Mouse (Mus musculus) midbrain, embryonic 16.5 days (tissue): Measurements from ENCODE around the gene Sema4f. TPM values are rescaled to one million over a fixed set of nuclear protein-coding genes. Genes with fewer than 3 reads are reported as not detected.

Experiments
- ATAC-seq: fragments of 200-750 bp; cut with Nextera tagmentation; 2 replicates; pipeline ENCODE4 v1.8.0; 2017; ENCODE audit warnings: moderate TSS enrichment
- H3K27ac ChIP-seq: fragments of 300-500 bp; sonication (generic); 2 replicates; pipeline ENCODE4 v1.5.1; 2014; ENCODE audit warnings: mild to moderate bottlenecking, low read length, mixed read lengths
- H3K27me3 ChIP-seq: fragments of 300-500 bp; sonication (generic); 2 replicates; pipeline ENCODE4 v1.6.1; 2014; ENCODE audit warnings: low read depth, low read length, mixed read lengths; ENCODE audit not compliant: control insufficient read depth, insufficient read depth
- H3K36me3 ChIP-seq: fragments of 300-500 bp; sonication (generic); 2 replicates; pipeline ENCODE4 v1.6.1; 2014; ENCODE audit warnings: mild to moderate bottlenecking, low read length, moderate library complexity, mixed read lengths; ENCODE audit not compliant: control insufficient read depth, insufficient read depth
- H3K4me1 ChIP-seq: fragments of 300-500 bp; sonication (generic); 2 replicates; pipeline ENCODE4 v1.6.1; 2014; ENCODE audit warnings: mild to moderate bottlenecking, low read length, mixed read lengths; ENCODE audit not compliant: control insufficient read depth, insufficient read depth
- H3K4me2 ChIP-seq: fragments of 300-500 bp; sonication (generic); 2 replicates; pipeline ENCODE4 v1.6.1; 2014; ENCODE audit warnings: mild to moderate bottlenecking, low read length, mixed read lengths
- H3K4me3 ChIP-seq: fragments of 300-500 bp; sonication (generic); 2 replicates; pipeline ENCODE4 v1.5.1; 2014; ENCODE audit warnings: low read depth, mild to moderate bottlenecking, low read length, moderate library complexity, mixed read lengths
- H3K9ac ChIP-seq: fragments of 300-500 bp; sonication (generic); 2 replicates; pipeline ENCODE4 v1.6.1; 2014; ENCODE audit warnings: low read depth, low read length, mixed read lengths
- H3K9me3 ChIP-seq: fragments of 300-500 bp; sonication (generic); replicated peaks from 2 replicates; pipeline ENCODE4 v1.6.1; 2014; ENCODE audit warnings: mild to moderate bottlenecking, low read length, mixed read lengths; ENCODE audit not compliant: control insufficient read depth, poor library complexity, severe bottlenecking
- WGBS: fragments of 180-500 bp; shearing (Covaris S2); extraction: QIAGEN DNeasy Blood & Tissue Kit; methylation state at CpG from one replicate; pipeline ENCODE4 v1.1.7; 2014; 5-methylcytosine and 5-hydroxymethylcytosine counted together
- polyA plus RNA-seq: library from polyadenylated mRNA; unstranded; fragments of >200 nt; fragmentation: Nextera tagmentation; extraction: Ambion mirVana; gene quantifications from 2 replicates; pipeline ENCODE4 v1.2.1, GENCODE M21; 2015

Sema4f gene
- polyA plus RNA-seq, 1 experiment from 2014 or later = 20.3 TPM

GRCm38 (mm10) chr6:82940765-82941164, 1.2 kb upstream of the Sema4f start:
- H3K27me3 ChIP-seq = no peaks in the 10 kb centered on the region
- ATAC-seq = no peak
- no peaks in the 10 kb centered on the region for H3K9me3 ChIP-seq
- H3K4me2 ChIP-seq = no peak overlapping the region
- H3K36me3 ChIP-seq = peaks cover 2% of the 10 kb centered on the region; the same call in 1 of the 2 replicates
- H3K4me1 ChIP-seq = peaks cover 5% of the 10 kb centered on the region; the same call in 1 of the 2 replicates
- 82% methylated on average over 3 of the region's 3 CpGs for WGBS
- H3K27ac ChIP-seq = no peak overlapping the region
- no peak overlapping the region for H3K9ac ChIP-seq
- no peak overlapping the region for H3K4me3 ChIP-seq

GRCm38 (mm10) chr6:82934616-82935230, 4.8 kb downstream of the Sema4f start:
- 94% methylated on average over 3 of the region's 3 CpGs for WGBS
- Histone ChIP-seq H3K27me3 (no peaks in the 10 kb centered on the region), H3K9me3 (no peaks in the 10 kb centered on the region), H3K9ac (no peak overlapping the region), H3K4me3 (no peak overlapping the region), H3K4me2 (no peak overlapping the region), H3K36me3 (peaks cover 24% of the 10 kb centered on the region), H3K27ac (no peak overlapping the region), H3K4me1 (peaks cover 5% of the 10 kb centered on the region; the same call in 1 of the 2 replicates)
- no peak for ATAC-seq

GRCm38 (mm10) chr6:82927617-82928016, 12.0 kb downstream of the Sema4f start:
- 82% methylated on average over 5 of the region's 5 CpGs for WGBS
- no peak overlapping the region for H3K4me2 ChIP-seq
- no peak overlapping the region for H3K9ac ChIP-seq
- H3K27me3 ChIP-seq = no peaks in the 10 kb centered on the region
- no peak overlapping the region for H3K27ac ChIP-seq
- H3K4me1 ChIP-seq = no peaks in the 10 kb centered on the region
- no peak overlapping the region for H3K4me3 ChIP-seq
- no peak for ATAC-seq
- no peaks in the 10 kb centered on the region for H3K9me3 ChIP-seq
- peaks cover 27% of the 10 kb centered on the region for H3K36me3 ChIP-seq

GRCm38 (mm10) chr6:82926528-82926927, 13.0 kb downstream of the Sema4f start:
- no peak for ATAC-seq
- WGBS = 90% methylated on average over 7 of the region's 7 CpGs
- no peak overlapping the region for H3K27ac ChIP-seq

GRCm38 (mm10) chr6:82926106-82926505, 13.5 kb downstream of the Sema4f start:
- WGBS = 89% methylated on average over 10 of the region's 10 CpGs
- no peaks in the 10 kb centered on the region for H3K4me1 ChIP-seq
- no peak overlapping the region for H3K4me2 ChIP-seq
- no peak overlapping the region for H3K4me3 ChIP-seq
- no peak overlapping the region for H3K27ac ChIP-seq
- no peaks in the 10 kb centered on the region for H3K9me3 ChIP-seq
- no peak overlapping the region for H3K9ac ChIP-seq
- H3K36me3 ChIP-seq = peaks cover 26% of the 10 kb centered on the region
- ATAC-seq = no peak
- H3K27me3 ChIP-seq = no peaks in the 10 kb centered on the region

More at GRCm38 (mm10) chr6:82926528-82926927, 13.0 kb downstream of the Sema4f start:
- H3K4me1 ChIP-seq = no peaks in the 10 kb centered on the region
- peaks cover 30% of the 10 kb centered on the region for H3K36me3 ChIP-seq
- no peak overlapping the region for H3K9ac ChIP-seq
- no peak overlapping the region for H3K4me2 ChIP-seq
- no peak overlapping the region for H3K4me3 ChIP-seq
- H3K9me3 ChIP-seq = no peaks in the 10 kb centered on the region
- H3K27me3 ChIP-seq = no peaks in the 10 kb centered on the region

GRCm38 (mm10) chr6:82925005-82925404, 14.6 kb downstream of the Sema4f start:
- Histone ChIP-seq H3K4me1 (no peaks in the 10 kb centered on the region), H3K27ac (no peak overlapping the region), H3K9me3 (no peaks in the 10 kb centered on the region), H3K4me3 (no peak overlapping the region), H3K36me3 (peaks cover 19% of the 10 kb centered on the region), H3K4me2 (no peak overlapping the region), H3K27me3 (no peaks in the 10 kb centered on the region), H3K9ac (no peak overlapping the region)
- ATAC-seq = no peak
- 64% methylated on average over 3 of the region's 3 CpGs for WGBS

GRCm38 (mm10) chr6:82921426-82922224, 17.9 kb downstream of the Sema4f start:
- no peak overlapping the region for H3K4me3 ChIP-seq
- H3K27me3 ChIP-seq = no peaks in the 10 kb centered on the region
- H3K4me2 ChIP-seq = no peak overlapping the region
- no peaks in the 10 kb centered on the region for H3K9me3 ChIP-seq
- no peak overlapping the region for H3K9ac ChIP-seq
- peaks cover 38% of the 10 kb centered on the region for H3K36me3 ChIP-seq
- no peak for ATAC-seq
- 83% methylated on average over 9 of the region's 9 CpGs for WGBS
- no peaks in the 10 kb centered on the region for H3K4me1 ChIP-seq
- no peak overlapping the region for H3K27ac ChIP-seq

- H3K9ac ChIP-seq = no peak overlapping the region
- H3K9me3 ChIP-seq = no peaks in the 10 kb centered on the region
- H3K36me3 ChIP-seq = peaks cover 34% of the 10 kb centered on the region
- H3K27me3 ChIP-seq = no peaks in the 10 kb centered on the region
- no peak for ATAC-seq
- H3K4me3 ChIP-seq = no peak overlapping the region
- no peak overlapping the region for H3K4me2 ChIP-seq
- 70% methylated on average over 8 of the region's 8 CpGs for WGBS
- H3K27ac ChIP-seq = no peak overlapping the region
- no peaks in the 10 kb centered on the region for H3K4me1 ChIP-seq
Measured at GRCm38 (mm10) chr6:82919520-82919919, 20.0 kb downstream of the Sema4f start.

GRCm38 (mm10) chr6:82918371-82918770, 21.2 kb downstream of the Sema4f start:
- Histone ChIP-seq H3K27me3 (no peaks in the 10 kb centered on the region), H3K4me1 (no peaks in the 10 kb centered on the region), H3K4me3 (no peak overlapping the region), H3K36me3 (peaks cover 33% of the 10 kb centered on the region), H3K9ac (no peak overlapping the region), H3K4me2 (no peak overlapping the region), H3K9me3 (no peaks in the 10 kb centered on the region), H3K27ac (no peak overlapping the region)
- 87% methylated on average over 14 of the region's 14 CpGs for WGBS
- no peak for ATAC-seq
